Mouse (Mus musculus) kidney, embryonic 15.5 days (tissue): ENCODE results near the gene Gm20431. TPM values are rescaled to one million over a fixed set of nuclear protein-coding genes. Genes with fewer than 3 reads are reported as not detected.

Experiments
- ATAC-seq: fragments of 200-750 bp; cut with Nextera tagmentation; replicated peaks from 2 replicates; pipeline ENCODE4 v1.8.0; 2017; ENCODE audit warnings: moderate TSS enrichment; ENCODE audit not compliant: low FRiP score
- H3K27ac ChIP-seq: fragments of 300-500 bp; sonication (generic); 2 replicates; pipeline ENCODE4 v1.5.1; 2015; ENCODE audit warnings: mild to moderate bottlenecking, inconsistent platforms
- H3K27me3 ChIP-seq: fragments of 300-500 bp; sonication (generic); 2 replicates; pipeline ENCODE4 v1.6.1; 2015; ENCODE audit warnings: inconsistent platforms
- H3K36me3 ChIP-seq: fragments of 300-500 bp; sonication (generic); 2 replicates; pipeline ENCODE4 v1.6.1; 2015; ENCODE audit warnings: inconsistent platforms
- H3K4me1 ChIP-seq: fragments of 300-500 bp; sonication (generic); 2 replicates; pipeline ENCODE4 v1.6.1; 2015; ENCODE audit warnings: inconsistent platforms
- H3K4me2 ChIP-seq: fragments of 300-500 bp; sonication (generic); 2 replicates; pipeline ENCODE4 v1.6.1; 2015; ENCODE audit warnings: moderate library complexity, mild to moderate bottlenecking, inconsistent platforms
- H3K4me3 ChIP-seq: fragments of 300-500 bp; sonication (generic); replicated peaks from 2 replicates; pipeline ENCODE4 v1.5.1; 2015; ENCODE audit warnings: mild to moderate bottlenecking, inconsistent platforms
- H3K9ac ChIP-seq: fragments of 300-500 bp; sonication (generic); 2 replicates; pipeline ENCODE4 v1.6.1; 2015; ENCODE audit warnings: mild to moderate bottlenecking, inconsistent platforms
- H3K9me3 ChIP-seq: fragments of 300-500 bp; sonication (generic); replicated peaks from 2 replicates; pipeline ENCODE4 v1.6.1; 2016; ENCODE audit warnings: inconsistent platforms
- WGBS: fragments of 180-500 bp; shearing (Covaris S2); methylation state at CpG from one replicate; pipeline ENCODE4 v1.1.7; 2015; ENCODE audit warnings: mixed read lengths; 5-methylcytosine and 5-hydroxymethylcytosine counted together
- polyA plus RNA-seq: library from polyadenylated mRNA; unstranded; fragments of >200 nt; fragmentation: Nextera tagmentation; extraction: Ambion mirVana; gene quantifications from 2 replicates; pipeline ENCODE4 v1.2.1, GENCODE M21; 2015

The Gm20431 gene
- polyA plus RNA-seq, 1 experiment from 2014 or later: 12.1 TPM

GRCm38 (mm10) chr2:167633537-167633872 lies 27.8 kb downstream of the Gm20431 start:
- Histone ChIP-seq H3K36me3 (peaks cover 4% of the 10 kb centered on the region), H3K27me3 (no peaks in the 10 kb centered on the region), H3K4me3 (peak overlapping the region; percentile 34; the same call in 1 of the 2 replicates), H3K9ac (no peak overlapping the region), H3K4me1 (peaks cover 52% of the 10 kb centered on the region), H3K9me3 (no peaks in the 10 kb centered on the region), H3K27ac (peak overlapping the region; percentile 75), H3K4me2 (no peak overlapping the region)
- 89% methylated on average over 6 of the region's 6 CpGs for WGBS
- ATAC-seq: no peak

DNA sequence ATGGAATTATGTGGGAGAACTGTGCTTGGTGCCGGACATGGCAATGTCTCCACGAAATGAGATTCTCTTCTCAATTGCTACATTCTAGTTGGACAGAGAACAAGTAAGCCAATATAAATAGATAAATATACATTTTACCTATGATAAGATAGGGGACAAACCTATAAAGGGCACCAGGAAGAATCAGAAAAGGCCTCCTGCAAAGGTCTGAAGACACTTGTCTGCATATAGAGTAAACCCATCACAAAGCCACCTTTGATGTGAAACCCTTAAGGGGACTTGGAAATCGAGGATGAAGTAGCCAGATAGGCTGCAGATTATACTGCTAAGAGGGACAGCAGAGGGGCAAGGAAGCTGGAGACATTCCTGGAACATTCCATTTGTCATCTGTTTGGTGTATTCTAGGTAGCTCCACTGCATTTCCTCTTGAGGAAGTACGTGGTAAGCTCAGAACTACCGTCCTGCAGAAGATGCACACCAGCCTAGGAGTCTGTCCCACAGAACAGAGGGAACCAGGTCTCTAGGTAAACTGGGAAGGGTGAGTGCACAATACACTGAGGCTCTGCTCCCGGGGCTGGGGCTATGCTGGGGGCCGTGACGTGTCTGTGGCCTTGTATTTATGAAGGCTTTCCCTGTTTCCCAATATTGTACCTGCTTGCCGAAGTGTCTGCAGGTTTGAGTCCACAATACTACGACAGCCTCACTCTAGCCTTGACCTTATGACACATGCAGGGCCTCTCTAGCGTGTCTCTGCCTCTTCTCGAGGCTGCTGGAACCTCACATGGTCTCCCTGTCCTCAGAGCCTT lies 28.4 kb downstream of the Gm20431 start:
- Histone ChIP-seq H3K36me3 (peaks cover 10% of the 10 kb centered on the region), H3K4me3 (peak overlapping the region; percentile 93), H3K9ac (peak overlapping the region; percentile 92; the same call in 1 of the 2 replicates), H3K9me3 (no peaks in the 10 kb centered on the region), H3K27ac (peak overlapping the region; percentile 93), H3K27me3 (no peaks in the 10 kb centered on the region), H3K4me2 (peak overlapping the region; percentile 87), H3K4me1 (peaks cover 56% of the 10 kb centered on the region)
- WGBS: 74% methylated on average over 12 of the region's 12 CpGs
- no peak for ATAC-seq

DNA sequence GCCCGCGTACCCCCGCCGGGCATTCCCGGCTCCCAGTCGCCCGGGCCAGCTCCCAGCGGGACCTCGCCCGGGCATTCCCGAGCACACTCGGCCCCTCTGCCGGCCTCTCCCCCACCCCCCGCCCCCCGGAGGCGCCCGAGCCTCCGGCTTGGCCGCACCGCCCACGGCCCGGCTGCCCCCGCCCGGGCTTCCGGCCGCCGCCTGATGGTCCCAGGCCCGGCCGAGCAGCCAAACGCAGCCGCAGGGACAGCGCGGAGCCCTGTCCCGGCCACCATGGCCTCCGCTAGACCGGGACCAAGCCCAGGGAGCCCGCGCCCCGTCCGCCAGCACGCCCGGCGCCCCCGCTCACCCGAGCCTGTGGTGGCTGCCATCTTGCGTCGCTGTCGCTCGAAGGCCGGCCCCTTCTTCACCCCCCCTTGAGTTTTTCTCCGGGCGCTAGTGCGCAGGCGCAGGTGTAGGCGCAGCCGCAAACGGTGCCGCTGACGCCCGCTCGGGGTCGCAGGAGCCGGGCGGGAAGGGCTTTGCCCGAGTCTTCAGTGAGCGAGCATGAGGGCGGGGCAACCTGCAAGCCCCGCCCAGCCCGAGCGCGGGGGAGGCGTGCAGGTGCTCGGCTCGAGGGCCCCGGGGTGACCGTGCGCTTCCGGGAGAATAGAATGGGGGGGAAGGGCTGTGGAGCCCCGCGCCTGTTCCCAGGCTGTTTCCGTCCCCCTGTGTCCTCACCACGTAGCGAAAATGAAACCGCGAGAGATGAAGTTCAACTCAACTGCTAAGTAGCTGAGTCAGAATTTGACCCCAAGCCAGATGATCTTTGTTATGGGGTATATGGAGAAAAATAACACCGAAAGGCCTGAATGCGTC lies 29.5 kb downstream of the Gm20431 start, which contains the start of gene Ube2v1:
Gene Ube2v1, minus strand, starts transcription at position 505 of the 858 bp plus-strand sequence.
- Histone ChIP-seq H3K27ac (peak within 1 kb of the TSS; percentile 93), H3K9ac (peak within 1 kb of the TSS; percentile 92), H3K36me3 (peaks cover 21% of the 10 kb centered on the region), H3K27me3 (no peaks in the 10 kb centered on the region), H3K4me1 (peaks cover 67% of the 10 kb centered on the region), H3K4me2 (peak within 1 kb of the TSS; percentile 87), H3K4me3 (peak within 1 kb of the TSS; percentile 93), H3K9me3 (no peaks in the 10 kb centered on the region)
- WGBS: under 1% methylated on average over 78 of the region's 87 CpGs
- ATAC-seq: peak; percentile 82

DNA sequence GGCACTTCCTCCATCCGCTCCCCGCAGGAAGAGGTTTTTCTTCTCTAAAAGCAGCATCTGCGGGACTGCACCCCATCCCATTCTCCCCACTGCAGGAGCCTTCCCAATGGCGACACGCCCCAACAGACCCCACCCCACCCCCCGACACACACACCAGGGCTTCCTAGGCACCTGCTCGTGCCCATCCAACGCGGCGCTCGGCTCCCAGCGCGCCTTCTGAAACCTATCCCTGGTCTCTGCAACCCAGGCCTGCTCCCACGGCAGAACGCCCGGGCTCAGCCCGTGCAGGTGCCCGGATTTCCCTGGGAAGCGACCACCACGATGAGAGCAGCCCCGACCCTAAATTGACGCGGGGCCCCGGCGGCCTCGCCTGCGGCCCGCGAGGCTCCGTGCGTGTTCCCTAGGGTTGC lies 30.1 kb downstream of the Gm20431 start:
- WGBS: under 1% methylated on average over 31 of the region's 31 CpGs
- H3K4me3 ChIP-seq: peak overlapping the region; percentile 93
- peak overlapping the region; percentile 92 for H3K9ac ChIP-seq
- no peak; the same call in 1 of the 2 replicates for ATAC-seq
- H3K4me1 ChIP-seq: peaks cover 67% of the 10 kb centered on the region
- H3K9me3 ChIP-seq: no peaks in the 10 kb centered on the region
- peaks cover 24% of the 10 kb centered on the region for H3K36me3 ChIP-seq
- peak overlapping the region; percentile 87 for H3K4me2 ChIP-seq
- no peaks in the 10 kb centered on the region for H3K27me3 ChIP-seq
- peak overlapping the region; percentile 93 for H3K27ac ChIP-seq

GRCm38 (mm10) chr2:167630421-167630820 lies 30.9 kb downstream of the Gm20431 start:
- Histone ChIP-seq H3K4me2 (peak overlapping the region; percentile 87), H3K9me3 (no peaks in the 10 kb centered on the region), H3K4me3 (peak overlapping the region; percentile 93), H3K27ac (peak overlapping the region; percentile 93; the same call in 1 of the 2 replicates), H3K36me3 (peaks cover 24% of the 10 kb centered on the region), H3K27me3 (no peaks in the 10 kb centered on the region), H3K9ac (peak overlapping the region; percentile 92), H3K4me1 (peaks cover 72% of the 10 kb centered on the region)
- WGBS: 63% methylated on average over 5 of the region's 5 CpGs
- ATAC-seq: no peak

DNA sequence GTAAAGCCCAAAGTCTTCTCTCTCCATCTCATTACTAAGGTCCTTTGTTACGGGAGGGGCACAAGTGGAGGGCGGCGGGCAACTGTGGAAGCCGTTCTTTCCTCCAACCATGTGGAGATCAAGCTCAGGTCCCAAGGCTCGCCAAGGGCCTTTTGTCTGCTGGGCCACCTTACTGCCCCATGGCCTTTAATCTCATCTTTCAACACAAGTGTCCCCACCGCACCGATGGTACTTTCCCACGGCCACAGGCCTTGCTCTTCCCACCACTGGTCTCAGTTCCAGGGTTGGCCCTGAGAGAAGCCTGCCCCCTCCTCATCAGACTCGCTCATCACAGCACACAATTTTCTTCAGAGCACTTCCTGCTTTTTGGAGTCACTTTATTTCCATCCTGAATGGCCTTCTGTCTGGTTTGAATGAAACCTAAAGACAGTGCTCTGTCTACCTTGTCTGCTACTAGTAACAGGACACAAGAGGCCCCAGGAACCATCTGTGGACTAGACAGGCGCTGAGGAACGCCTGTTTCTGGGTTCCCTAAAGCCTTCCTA lies 31.6 kb downstream of the Gm20431 start:
- 67% methylated on average over 11 of the region's 11 CpGs for WGBS
- Histone ChIP-seq H3K4me3 (0 out of 2 replicates have a peak overlapping the region, but pooled peaks have one; percentile 1), H3K4me1 (peaks cover 74% of the 10 kb centered on the region)

GRCm38 (mm10) chr2:167628872-167629271 lies 32.4 kb downstream of the Gm20431 start:
- H3K4me1 ChIP-seq: peaks cover 68% of the 10 kb centered on the region
- no peak overlapping the region for H3K4me2 ChIP-seq
- no peak overlapping the region for H3K9ac ChIP-seq
- H3K9me3 ChIP-seq: no peaks in the 10 kb centered on the region
- no peaks in the 10 kb centered on the region for H3K27me3 ChIP-seq
- H3K27ac ChIP-seq: 0 out of 2 replicates have a peak overlapping the region, but pooled peaks have one; percentile 9
- whole genome bisulfite sequencing: 46% methylated on average over 4 of the region's 4 CpGs
- peaks cover 24% of the 10 kb centered on the region for H3K36me3 ChIP-seq
- peak; percentile 31 for ATAC-seq
- no peak overlapping the region for H3K4me3 ChIP-seq

More for the DNA sequence above, 31.6 kb downstream of the Gm20431 start:
- Histone ChIP-seq H3K27me3 (no peaks in the 10 kb centered on the region), H3K36me3 (peaks cover 24% of the 10 kb centered on the region), H3K9me3 (no peaks in the 10 kb centered on the region), H3K27ac (0 out of 2 replicates have a peak overlapping the region, but pooled peaks have one; percentile 93), H3K4me2 (peak overlapping the region; percentile 87), H3K9ac (peak overlapping the region; percentile 92; the same call in 1 of the 2 replicates)
- no peak for ATAC-seq

DNA sequence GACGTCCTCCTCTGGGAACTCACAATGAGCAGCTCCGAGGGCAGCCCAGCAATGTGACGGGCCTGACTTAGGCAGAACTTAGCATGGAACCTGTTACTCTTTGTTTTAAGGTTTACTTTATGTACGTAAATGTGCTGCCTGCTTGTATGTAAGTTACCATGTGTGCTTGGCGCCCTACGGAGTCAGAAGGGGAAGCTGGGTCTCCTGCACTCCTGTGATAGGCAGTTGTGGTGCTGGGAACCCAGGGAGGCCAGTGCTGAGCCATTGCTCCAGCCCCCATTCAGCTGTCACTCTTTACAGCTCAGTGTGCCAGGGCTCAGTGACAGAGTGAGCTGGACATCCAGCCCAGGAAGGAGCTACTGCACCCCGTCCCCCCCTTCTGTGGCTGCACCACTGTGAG lies 34.3 kb downstream of the Gm20431 start:
- WGBS: 86% methylated on average over 7 of the region's 7 CpGs
- ATAC-seq: no peak

DNA sequence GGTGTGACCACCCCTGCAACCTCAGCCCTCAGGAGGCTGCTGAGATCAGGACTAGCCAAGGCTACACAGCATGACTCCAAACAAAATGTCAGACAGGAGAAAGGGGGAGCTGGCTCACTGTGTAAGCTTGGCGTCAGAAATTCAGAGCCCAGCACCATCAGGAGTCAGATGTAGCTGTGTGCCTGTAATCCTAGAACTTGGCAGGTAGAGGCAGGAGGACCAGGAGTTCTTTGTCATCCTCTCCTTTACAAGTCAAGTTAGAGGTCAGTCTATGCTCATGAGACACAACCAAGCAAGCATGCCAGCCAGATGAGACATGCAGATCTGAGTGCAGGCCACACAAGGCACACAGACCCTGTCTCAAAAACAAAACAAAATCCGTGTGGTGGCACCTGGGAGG lies 35.6 kb downstream of the Gm20431 start:
- no peak for ATAC-seq
- Histone ChIP-seq H3K9me3 (no peaks in the 10 kb centered on the region), H3K4me3 (no peak overlapping the region), H3K36me3 (peaks cover 24% of the 10 kb centered on the region), H3K27me3 (no peaks in the 10 kb centered on the region), H3K9ac (no peak overlapping the region), H3K27ac (no peak overlapping the region), H3K4me1 (peaks cover 69% of the 10 kb centered on the region), H3K4me2 (no peak overlapping the region)
- WGBS: 37% methylated on average over 2 of the region's 2 CpGs

More for the DNA sequence above, 34.3 kb downstream of the Gm20431 start:
- Histone ChIP-seq H3K4me1 (peaks cover 65% of the 10 kb centered on the region), H3K4me3 (no peak overlapping the region), H3K27me3 (no peaks in the 10 kb centered on the region), H3K36me3 (peaks cover 24% of the 10 kb centered on the region), H3K4me2 (no peak overlapping the region), H3K9ac (no peak overlapping the region), H3K27ac (no peak overlapping the region), H3K9me3 (no peaks in the 10 kb centered on the region)

GRCm38 (mm10) chr2:167624368-167625075 lies 36.8 kb downstream of the Gm20431 start:
- Histone ChIP-seq H3K9me3 (no peaks in the 10 kb centered on the region), H3K4me3 (no peak overlapping the region), H3K36me3 (peaks cover 24% of the 10 kb centered on the region), H3K4me1 (peaks cover 57% of the 10 kb centered on the region), H3K9ac (no peak overlapping the region), H3K27ac (no peak overlapping the region), H3K4me2 (no peak overlapping the region), H3K27me3 (no peaks in the 10 kb centered on the region)
- no peak for ATAC-seq
- 93% methylated on average over 5 of the region's 6 CpGs for WGBS

- no peak overlapping the region for H3K4me3 ChIP-seq
- H3K27ac ChIP-seq: 0 out of 2 replicates have a peak overlapping the region, but pooled peaks have one; percentile 27
- H3K4me2 ChIP-seq: no peak overlapping the region
- peaks cover 49% of the 10 kb centered on the region for H3K4me1 ChIP-seq
- no peaks in the 10 kb centered on the region for H3K9me3 ChIP-seq
- WGBS: 57% methylated on average over 5 of the region's 5 CpGs
- no peaks in the 10 kb centered on the region for H3K27me3 ChIP-seq
- H3K9ac ChIP-seq: no peak overlapping the region
- ATAC-seq: no peak
- H3K36me3 ChIP-seq: peaks cover 18% of the 10 kb centered on the region
Measured at GRCm38 (mm10) chr2:167622965-167623364, 38.3 kb downstream of the Gm20431 start.
